Mouse (Mus musculus) intestine, embryonic 16.5 days (tissue): ENCODE measurements around the gene Rflnb. TPM values are rescaled to one million over a fixed set of nuclear protein-coding genes. Genes with fewer than 3 reads are reported as not detected.

Experiments used
- ATAC-seq: fragments of 200-750 bp; cut with Nextera tagmentation; 2 replicates; pipeline ENCODE4 v1.8.0; 2017; ENCODE audit warnings: moderate TSS enrichment, moderate library complexity
- H3K27ac ChIP-seq: fragments of 300-500 bp; sonication (generic); 2 replicates; pipeline ENCODE4 v1.5.1; 2014; ENCODE audit warnings: mild to moderate bottlenecking, low read length
- H3K27me3 ChIP-seq: fragments of 300-500 bp; sonication (generic); replicated peaks from 2 replicates; pipeline ENCODE4 v1.6.1; 2014; ENCODE audit warnings: low read length, control low read depth, mixed read lengths; ENCODE audit not compliant: control insufficient read depth, insufficient read depth
- H3K36me3 ChIP-seq: fragments of 300-500 bp; sonication (generic); 2 replicates; pipeline ENCODE4 v1.6.1; 2014; ENCODE audit warnings: low read length, control low read depth; ENCODE audit not compliant: control insufficient read depth, insufficient read depth
- H3K4me1 ChIP-seq: fragments of 300-500 bp; sonication (generic); 2 replicates; pipeline ENCODE4 v1.6.1; 2014; ENCODE audit warnings: low read length, control low read depth, mixed read lengths; ENCODE audit not compliant: control insufficient read depth, insufficient read depth
- H3K4me2 ChIP-seq: fragments of 300-500 bp; sonication (generic); 2 replicates; pipeline ENCODE4 v1.6.1; 2014; ENCODE audit warnings: low read depth, low read length, control low read depth
- H3K4me3 ChIP-seq: fragments of 300-500 bp; sonication (generic); 2 replicates; pipeline ENCODE4 v1.5.1; 2014; ENCODE audit warnings: mild to moderate bottlenecking, low read length
- H3K9ac ChIP-seq: fragments of 300-500 bp; sonication (generic); 2 replicates; pipeline ENCODE4 v1.6.1; 2014; ENCODE audit warnings: low read depth, low read length
- H3K9me3 ChIP-seq: fragments of 300-500 bp; sonication (generic); 2 replicates; pipeline ENCODE4 v1.6.1; 2016; ENCODE audit warnings: low read length, control low read depth; ENCODE audit not compliant: control insufficient read depth
- WGBS: fragments of 180-500 bp; shearing (Covaris S2); extraction: QIAGEN DNeasy Blood & Tissue Kit; methylation state at CpG from one replicate; pipeline ENCODE4 v1.1.7; 2014; 5-methylcytosine and 5-hydroxymethylcytosine counted together
- polyA plus RNA-seq: library from polyadenylated mRNA; unstranded; fragments of >200 nt; fragmentation: Nextera tagmentation; extraction: Ambion mirVana; gene quantifications from 2 replicates; pipeline ENCODE4 v1.2.1, GENCODE M21; 2015

Gene Rflnb
- polyA plus RNA-seq = 43.3 and 48.8 TPM in 2 replicates

GRCm38 (mm10) chr11:76027139-76028071 is at the start of gene Rflnb:
Rflnb (minus strand) TSS chr11:76027782.
- WGBS = under 1% methylated on average over 96 of the region's 112 CpGs
- peak within 1 kb of the TSS; percentile 86 for H3K4me2 ChIP-seq
- peak; percentile 93 for ATAC-seq
- peak within 1 kb of the TSS; percentile 87 for H3K27ac ChIP-seq
- H3K9me3 ChIP-seq = no peaks in the 10 kb centered on the region
- H3K27me3 ChIP-seq = no peaks in the 10 kb centered on the region
- H3K4me3 ChIP-seq = peak within 1 kb of the TSS; percentile 92
- H3K36me3 ChIP-seq = no peaks in the 10 kb centered on the region
- peak within 1 kb of the TSS; percentile 95 for H3K9ac ChIP-seq
- peaks cover 19% of the 10 kb centered on the region for H3K4me1 ChIP-seq

DNA sequence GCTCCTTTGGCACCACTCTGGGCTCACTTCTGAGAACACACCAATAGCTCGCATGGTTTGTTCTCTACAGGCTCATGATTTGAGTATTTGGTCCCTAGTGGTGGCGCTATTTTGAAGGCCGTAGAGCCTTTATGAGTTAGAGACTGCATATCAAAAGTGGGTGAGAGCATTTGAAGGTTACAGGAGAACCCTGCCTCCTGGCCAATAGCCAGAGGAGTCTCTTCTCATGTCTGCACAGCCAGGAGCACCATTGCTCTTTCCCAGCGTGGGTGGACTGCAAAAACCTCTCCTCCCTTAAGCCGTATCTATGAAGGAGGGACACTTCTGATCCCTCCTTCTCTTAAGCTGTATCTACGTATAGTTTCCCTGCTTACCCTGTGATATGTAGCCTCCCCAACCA is 49.8 kb upstream of the Rflnb start:
- Histone ChIP-seq H3K27ac (no peak overlapping the region), H3K4me1 (peaks cover 6% of the 10 kb centered on the region; the same call in 1 of the 2 replicates), H3K9me3 (no peaks in the 10 kb centered on the region), H3K36me3 (peaks cover 9% of the 10 kb centered on the region; the same call in 1 of the 2 replicates), H3K9ac (no peak overlapping the region), H3K4me3 (no peak overlapping the region), H3K4me2 (no peak overlapping the region), H3K27me3 (no peaks in the 10 kb centered on the region)
- WGBS = 81% methylated on average over 6 of the region's 6 CpGs
- ATAC-seq = no peak

- no peaks in the 10 kb centered on the region for H3K9me3 ChIP-seq
- no peaks in the 10 kb centered on the region for H3K36me3 ChIP-seq
- 50% methylated on average over 11 of the region's 11 CpGs for WGBS
- no peak overlapping the region for H3K9ac ChIP-seq
- H3K27me3 ChIP-seq = no peaks in the 10 kb centered on the region
- H3K4me3 ChIP-seq = no peak overlapping the region
- peaks cover 6% of the 10 kb centered on the region; the same call in 1 of the 2 replicates for H3K4me1 ChIP-seq
- H3K4me2 ChIP-seq = no peak overlapping the region
- ATAC-seq = no peak
- peak overlapping the region; percentile 9; the same call in 1 of the 2 replicates for H3K27ac ChIP-seq
Measured at GRCm38 (mm10) chr11:76074296-76075093, 46.9 kb upstream of the Rflnb start.

DNA sequence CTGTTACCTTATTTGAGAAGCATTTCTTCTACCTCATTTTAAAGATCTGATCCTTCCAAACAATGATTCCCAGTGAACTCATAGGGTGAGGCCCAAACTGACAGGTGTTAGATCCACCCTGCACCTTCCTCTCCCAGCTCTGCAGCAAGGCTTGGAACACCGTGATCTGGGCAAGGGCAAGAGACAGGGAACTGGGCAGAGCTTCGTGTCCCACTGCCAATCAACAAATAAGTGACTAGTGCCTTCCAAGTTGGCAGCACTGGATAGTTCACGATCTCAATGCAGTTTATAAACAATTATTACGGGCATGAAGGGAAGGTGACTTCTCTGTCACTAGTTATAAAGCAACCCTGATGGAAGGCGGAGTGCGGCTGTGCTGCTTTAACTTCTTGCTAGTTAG is 42.2 kb upstream of the Rflnb start:
- Histone ChIP-seq H3K4me3 (no peak overlapping the region), H3K27me3 (no peaks in the 10 kb centered on the region), H3K9ac (no peak overlapping the region), H3K9me3 (no peaks in the 10 kb centered on the region), H3K27ac (no peak overlapping the region), H3K4me2 (no peak overlapping the region), H3K4me1 (peaks cover 9% of the 10 kb centered on the region; the same call in 1 of the 2 replicates), H3K36me3 (0 out of 2 replicates have a peak, but pooled peaks cover 4% of the 10 kb centered on the region)
- WGBS = 79% methylated on average over 6 of the region's 6 CpGs
- no peak for ATAC-seq

DNA sequence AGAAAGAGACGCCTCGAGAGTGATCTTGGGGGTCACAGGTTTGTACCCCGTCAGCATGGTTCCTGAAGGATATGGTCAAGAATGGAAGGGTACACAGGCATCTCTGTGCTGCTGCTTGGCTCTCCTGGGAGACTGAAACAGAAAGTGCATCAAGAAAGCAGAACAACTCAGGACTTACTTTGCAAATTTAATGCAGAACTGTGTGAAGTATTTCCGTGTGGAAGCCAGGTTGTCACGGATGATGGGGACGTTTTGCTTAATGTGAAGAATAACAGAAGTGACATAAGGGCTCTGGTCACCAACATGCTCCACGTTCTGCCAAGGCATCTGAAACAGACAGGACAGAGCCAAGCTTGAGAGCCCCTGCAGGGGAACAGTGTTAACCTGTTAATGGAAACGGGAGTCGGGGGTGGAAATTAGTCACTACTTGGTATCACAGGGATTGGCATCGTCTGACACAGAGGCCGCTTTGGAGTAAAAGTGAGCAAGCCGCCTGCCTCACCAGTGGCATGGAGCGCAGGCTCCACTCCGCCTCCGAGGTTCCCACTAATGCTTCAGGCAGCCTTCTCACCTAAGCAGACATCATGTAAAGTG is 39.1 kb upstream of the Rflnb start:
- Histone ChIP-seq H3K4me1 (0 out of 2 replicates have a peak, but pooled peaks cover 4% of the 10 kb centered on the region), H3K27me3 (no peaks in the 10 kb centered on the region), H3K4me2 (no peak overlapping the region), H3K9ac (no peak overlapping the region), H3K9me3 (no peaks in the 10 kb centered on the region), H3K36me3 (peaks cover 4% of the 10 kb centered on the region; the same call in 1 of the 2 replicates), H3K4me3 (no peak overlapping the region), H3K27ac (no peak overlapping the region)
- 88% methylated on average over 15 of the region's 15 CpGs for WGBS
- no peak for ATAC-seq

GRCm38 (mm10) chr11:76065521-76066095 is 38.0 kb upstream of the Rflnb start:
- Histone ChIP-seq H3K4me1 (0 out of 2 replicates have a peak, but pooled peaks cover 4% of the 10 kb centered on the region), H3K4me2 (no peak overlapping the region), H3K27me3 (no peaks in the 10 kb centered on the region), H3K9ac (no peak overlapping the region), H3K4me3 (no peak overlapping the region), H3K36me3 (peaks cover 4% of the 10 kb centered on the region; the same call in 1 of the 2 replicates), H3K27ac (no peak overlapping the region), H3K9me3 (no peaks in the 10 kb centered on the region)
- no peak for ATAC-seq
- 67% methylated on average over 9 of the region's 9 CpGs for WGBS

GRCm38 (mm10) chr11:76064411-76064810 is 36.8 kb upstream of the Rflnb start:
- Histone ChIP-seq H3K36me3 (peaks cover 4% of the 10 kb centered on the region; the same call in 1 of the 2 replicates), H3K27me3 (no peaks in the 10 kb centered on the region), H3K27ac (no peak overlapping the region), H3K9me3 (no peaks in the 10 kb centered on the region), H3K4me3 (no peak overlapping the region), H3K9ac (no peak overlapping the region), H3K4me1 (peaks cover 12% of the 10 kb centered on the region), H3K4me2 (no peak overlapping the region)
- ATAC-seq = no peak
- 84% methylated on average over 7 of the region's 7 CpGs for WGBS

DNA sequence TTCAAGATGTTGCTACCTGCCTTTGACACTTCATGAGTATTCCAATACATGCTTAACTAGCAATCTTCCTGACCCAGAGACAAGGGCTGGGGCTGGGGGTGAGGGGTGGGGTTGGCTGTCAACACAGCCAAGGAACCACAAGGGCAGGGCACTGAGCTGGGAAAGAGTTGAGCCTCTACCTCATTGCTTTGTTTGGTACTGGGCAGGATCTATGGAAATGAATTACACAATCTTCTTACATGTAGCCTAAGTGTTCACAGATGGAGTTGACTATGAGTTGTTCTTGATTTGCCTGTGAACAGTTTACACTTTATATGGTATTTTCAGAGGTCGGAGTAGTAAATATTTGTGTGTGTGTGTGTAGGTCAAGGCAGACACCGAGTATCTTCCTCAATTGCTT is 33.3 kb upstream of the Rflnb start:
- ATAC-seq = no peak
- Histone ChIP-seq H3K9me3 (no peaks in the 10 kb centered on the region), H3K27ac (no peak overlapping the region)

More for the DNA sequence above, 33.3 kb upstream of the Rflnb start:
- H3K4me3 ChIP-seq = no peak overlapping the region
- no peak overlapping the region for H3K4me2 ChIP-seq
- WGBS = 82% methylated on average over 2 of the region's 2 CpGs
- H3K27me3 ChIP-seq = no peaks in the 10 kb centered on the region
- no peak overlapping the region for H3K9ac ChIP-seq
- peaks cover 3% of the 10 kb centered on the region; the same call in 1 of the 2 replicates for H3K36me3 ChIP-seq
- H3K4me1 ChIP-seq = peaks cover 10% of the 10 kb centered on the region
